Mouse (Mus musculus): ENCODE data around the gene Etnk1. TPM values are rescaled to one million over a fixed set of nuclear protein-coding genes. Genes with fewer than 3 reads are reported as not detected.

Etnk1 gene
- polyA plus RNA-seq, 1 experiment from 2014 or later, result 21.0 TPM

GRCm38 (mm10) chr6:143212766-143213165, 45.7 kb downstream of the Etnk1 start:
- DNase-seq (ENCODE audit: extremely low spot score, low spot score), result no peak
- Histone ChIP-seq H3K36me3 (replicated peaks) (peaks cover 33% of the 10 kb centered on the region), H3K4me1 (no peaks in the 10 kb centered on the region), H3K4me3 (no peak overlapping the region), H3K27me3 (ENCODE audit: poor library complexity, severe bottlenecking) (no peaks in the 10 kb centered on the region), H3K9me3 (peaks cover 32% of the 10 kb centered on the region), H3K27ac (no peak overlapping the region)
- WGBS, result 81% methylated on average over 6 of the region's 6 CpGs

GRCm38 (mm10) chr6:143213461-143213860, 46.4 kb downstream of the Etnk1 start:
- Histone ChIP-seq H3K4me1 (no peaks in the 10 kb centered on the region), H3K27ac (no peak overlapping the region), H3K27me3 (ENCODE audit: poor library complexity, severe bottlenecking) (no peaks in the 10 kb centered on the region), H3K36me3 (replicated peaks) (peaks cover 27% of the 10 kb centered on the region), H3K4me3 (no peak overlapping the region), H3K9me3 (peaks cover 32% of the 10 kb centered on the region)
- WGBS, result 94% methylated on average over 6 of the region's 6 CpGs
- no peak for DNase-seq (ENCODE audit: extremely low spot score, low spot score)

GRCm38 (mm10) chr6:143216221-143216620, 49.2 kb downstream of the Etnk1 start:
- H3K27me3 ChIP-seq (ENCODE audit: poor library complexity, severe bottlenecking), result no peaks in the 10 kb centered on the region
- peaks cover 32% of the 10 kb centered on the region for H3K9me3 ChIP-seq
- H3K36me3 ChIP-seq (replicated peaks), result peaks cover 9% of the 10 kb centered on the region; the same call in 1 of the 2 replicates
- peaks cover 7% of the 10 kb centered on the region; the same call in 1 of the 2 replicates for H3K4me1 ChIP-seq
- WGBS, result 90% methylated on average over 11 of the region's 11 CpGs
- no peak for DNase-seq (ENCODE audit: extremely low spot score, low spot score)
- no peak overlapping the region for H3K4me3 ChIP-seq
- H3K27ac ChIP-seq, result 0 out of 2 replicates have a peak overlapping the region, but pooled peaks have one; percentile 25

- Histone ChIP-seq H3K36me3 (replicated peaks) (peaks cover 5% of the 10 kb centered on the region; the same call in 1 of the 2 replicates), H3K4me1 (peaks cover 7% of the 10 kb centered on the region; the same call in 1 of the 2 replicates), H3K27ac (no peak overlapping the region), H3K9me3 (peaks cover 14% of the 10 kb centered on the region; the same call in 1 of the 2 replicates), H3K4me3 (no peak overlapping the region), H3K27me3 (ENCODE audit: poor library complexity, severe bottlenecking) (no peaks in the 10 kb centered on the region)
- 6% methylated on average over 5 of the region's 5 CpGs for WGBS
- peak; percentile 65 for DNase-seq (ENCODE audit: extremely low spot score, low spot score)
Measured at GRCm38 (mm10) chr6:143219347-143219746, 52.3 kb downstream of the Etnk1 start.

GRCm38 (mm10) chr6:143221245-143221644, 54.2 kb downstream of the Etnk1 start:
- H3K27ac ChIP-seq, result peak overlapping the region; percentile 36; the same call in 1 of the 2 replicates
- H3K36me3 ChIP-seq (replicated peaks), result no peaks in the 10 kb centered on the region
- peaks cover 7% of the 10 kb centered on the region; the same call in 1 of the 2 replicates for H3K4me1 ChIP-seq
- H3K27me3 ChIP-seq (ENCODE audit: poor library complexity, severe bottlenecking), result no peaks in the 10 kb centered on the region
- DNase-seq (ENCODE audit: extremely low spot score, low spot score), result no peak
- no peak overlapping the region for H3K4me3 ChIP-seq
- H3K9me3 ChIP-seq, result no peaks in the 10 kb centered on the region
- 94% methylated on average over 8 of the region's 8 CpGs for WGBS

GRCm38 (mm10) chr6:143224057-143224456, 57.0 kb downstream of the Etnk1 start:
- 91% methylated on average over 11 of the region's 11 CpGs for WGBS
- H3K4me1 ChIP-seq, result peaks cover 7% of the 10 kb centered on the region; the same call in 1 of the 2 replicates

GRCm38 (mm10) chr6:143224885-143225284, 57.9 kb downstream of the Etnk1 start:
- H3K4me1 ChIP-seq, result peaks cover 7% of the 10 kb centered on the region; the same call in 1 of the 2 replicates
- H3K27me3 ChIP-seq (ENCODE audit: poor library complexity, severe bottlenecking), result no peaks in the 10 kb centered on the region
- no peak for DNase-seq (ENCODE audit: extremely low spot score, low spot score)
- no peaks in the 10 kb centered on the region for H3K9me3 ChIP-seq
- H3K4me3 ChIP-seq, result no peak overlapping the region
- no peaks in the 10 kb centered on the region for H3K36me3 ChIP-seq (replicated peaks)
- H3K27ac ChIP-seq, result no peak overlapping the region
- WGBS, result 89% methylated on average over 6 of the region's 6 CpGs

More at GRCm38 (mm10) chr6:143224057-143224456, 57.0 kb downstream of the Etnk1 start:
- Histone ChIP-seq H3K4me3 (no peak overlapping the region), H3K27me3 (ENCODE audit: poor library complexity, severe bottlenecking) (no peaks in the 10 kb centered on the region), H3K9me3 (no peaks in the 10 kb centered on the region), H3K36me3 (replicated peaks) (no peaks in the 10 kb centered on the region), H3K27ac (no peak overlapping the region)
- DNase-seq (ENCODE audit: extremely low spot score, low spot score), result no peak

- Histone ChIP-seq H3K4me3 (no peak overlapping the region), H3K36me3 (replicated peaks) (no peaks in the 10 kb centered on the region), H3K9me3 (no peaks in the 10 kb centered on the region), H3K4me1 (no peaks in the 10 kb centered on the region), H3K27me3 (ENCODE audit: poor library complexity, severe bottlenecking) (no peaks in the 10 kb centered on the region), H3K27ac (no peak overlapping the region)
- WGBS, result 92% methylated on average over 5 of the region's 5 CpGs
- DNase-seq (ENCODE audit: extremely low spot score, low spot score), result no peak
Measured at GRCm38 (mm10) chr6:143228696-143229095, 61.7 kb downstream of the Etnk1 start.

GRCm38 (mm10) chr6:143229906-143230305, 62.9 kb downstream of the Etnk1 start:
- H3K27me3 ChIP-seq (ENCODE audit: poor library complexity, severe bottlenecking), result no peaks in the 10 kb centered on the region
- no peaks in the 10 kb centered on the region for H3K4me1 ChIP-seq
- no peak overlapping the region for H3K4me3 ChIP-seq
- no peak for DNase-seq (ENCODE audit: extremely low spot score, low spot score)
- no peak overlapping the region for H3K27ac ChIP-seq
- no peaks in the 10 kb centered on the region for H3K36me3 ChIP-seq (replicated peaks)
- no peaks in the 10 kb centered on the region for H3K9me3 ChIP-seq
- 90% methylated on average over 8 of the region's 8 CpGs for WGBS

- 79% methylated on average over 2 of the region's 2 CpGs for WGBS
- no peak overlapping the region for H3K4me3 ChIP-seq
- H3K27me3 ChIP-seq (ENCODE audit: poor library complexity, severe bottlenecking), result no peaks in the 10 kb centered on the region
- H3K4me1 ChIP-seq, result no peaks in the 10 kb centered on the region
- no peak overlapping the region for H3K27ac ChIP-seq
- H3K9me3 ChIP-seq, result no peaks in the 10 kb centered on the region
- DNase-seq (ENCODE audit: extremely low spot score, low spot score), result no peak
- no peaks in the 10 kb centered on the region for H3K36me3 ChIP-seq (replicated peaks)
Measured at GRCm38 (mm10) chr6:143230888-143231287, 63.9 kb downstream of the Etnk1 start.

GRCm38 (mm10) chr6:143232718-143233117, 65.7 kb downstream of the Etnk1 start:
- DNase-seq (ENCODE audit: extremely low spot score, low spot score), result no peak
- H3K4me3 ChIP-seq, result no peak overlapping the region
- no peaks in the 10 kb centered on the region for H3K9me3 ChIP-seq
- H3K27ac ChIP-seq, result no peak overlapping the region
- H3K36me3 ChIP-seq (replicated peaks), result no peaks in the 10 kb centered on the region
- 93% methylated on average over 11 of the region's 11 CpGs for WGBS
- H3K4me1 ChIP-seq, result 0 out of 2 replicates have a peak, but pooled peaks cover 2% of the 10 kb centered on the region
- H3K27me3 ChIP-seq (ENCODE audit: poor library complexity, severe bottlenecking), result no peaks in the 10 kb centered on the region

GRCm38 (mm10) chr6:143234868-143235267, 67.8 kb downstream of the Etnk1 start:
- Histone ChIP-seq H3K36me3 (replicated peaks) (no peaks in the 10 kb centered on the region), H3K4me3 (no peak overlapping the region), H3K27me3 (ENCODE audit: poor library complexity, severe bottlenecking) (no peaks in the 10 kb centered on the region), H3K27ac (no peak overlapping the region), H3K4me1 (0 out of 2 replicates have a peak, but pooled peaks cover 2% of the 10 kb centered on the region), H3K9me3 (no peaks in the 10 kb centered on the region)
- 95% methylated on average over 8 of the region's 8 CpGs for WGBS
- DNase-seq (ENCODE audit: extremely low spot score, low spot score), result no peak

- DNase-seq (ENCODE audit: extremely low spot score, low spot score), result no peak
- Histone ChIP-seq H3K4me1 (0 out of 2 replicates have a peak, but pooled peaks cover 2% of the 10 kb centered on the region), H3K9me3 (no peaks in the 10 kb centered on the region), H3K27ac (no peak overlapping the region), H3K36me3 (replicated peaks) (no peaks in the 10 kb centered on the region), H3K4me3 (no peak overlapping the region), H3K27me3 (ENCODE audit: poor library complexity, severe bottlenecking) (no peaks in the 10 kb centered on the region)
- 88% methylated on average over 21 of the region's 21 CpGs for WGBS
Measured at GRCm38 (mm10) chr6:143239362-143240074, 72.5 kb downstream of the Etnk1 start.

Measured in forebrain, embryonic 10.5 days (tissue).